Mouse (Mus musculus): ENCODE results near the gene Ifitm10.
A peak's percentile ranks its signal among the peaks of the same experiment; 100 is the strongest.

Gene Ifitm10

GRCm38 (mm10) chr7:142391108-142391507 is 17.6 kb upstream of the Ifitm10 start:
- DNase-seq (ENCODE audit: low read depth, low spot score): no peak

GRCm38 (mm10) chr7:142389961-142390650 is 16.6 kb upstream of the Ifitm10 start:
- peak; percentile 35 for DNase-seq (ENCODE audit: low read depth, low spot score)

- DNase-seq (ENCODE audit: low read depth, low spot score): no peak
Measured at GRCm38 (mm10) chr7:142388740-142389139, 15.2 kb upstream of the Ifitm10 start.

- no peak for DNase-seq (ENCODE audit: low read depth, low spot score)
Measured at GRCm38 (mm10) chr7:142388198-142388597, 14.6 kb upstream of the Ifitm10 start.

- peak; percentile 99 for DNase-seq (ENCODE audit: low read depth, low spot score)
Measured at GRCm38 (mm10) chr7:142387419-142388148, 14.0 kb upstream of the Ifitm10 start, which contains the start of gene Ctsd. Gene Ctsd (minus strand): TSS chr7:142388038.

- no peak for DNase-seq (ENCODE audit: low read depth, low spot score)
Measured at GRCm38 (mm10) chr7:142386621-142387201, 13.2 kb upstream of the Ifitm10 start.

- DNase-seq (ENCODE audit: low read depth, low spot score): no peak
Measured at GRCm38 (mm10) chr7:142385742-142386403, 12.3 kb upstream of the Ifitm10 start.

GRCm38 (mm10) chr7:142384306-142384705 is 10.8 kb upstream of the Ifitm10 start:
- no peak for DNase-seq (ENCODE audit: low read depth, low spot score)

- DNase-seq (ENCODE audit: low read depth, low spot score): no peak
Measured at GRCm38 (mm10) chr7:142382567-142382966, 9.0 kb upstream of the Ifitm10 start, which contains the start of gene Gm49369. Gene Gm49369 (minus strand): TSS chr7:142382667.

- no peak for DNase-seq (ENCODE audit: low read depth, low spot score)
Measured at GRCm38 (mm10) chr7:142381175-142381574, 7.6 kb upstream of the Ifitm10 start.

GRCm38 (mm10) chr7:142379186-142379585 is 5.6 kb upstream of the Ifitm10 start:
- DNase-seq (ENCODE audit: low read depth, low spot score): no peak

- no peak for DNase-seq (ENCODE audit: low read depth, low spot score)
Measured at GRCm38 (mm10) chr7:142377233-142377925, 3.8 kb upstream of the Ifitm10 start.

GRCm38 (mm10) chr7:142376096-142376495 is 2.5 kb upstream of the Ifitm10 start:
- DNase-seq (ENCODE audit: low read depth, low spot score): no peak

- peak; percentile 86 for DNase-seq (ENCODE audit: low read depth, low spot score)
Measured at GRCm38 (mm10) chr7:142375261-142375724, 1.7 kb upstream of the Ifitm10 start.

- DNase-seq (ENCODE audit: low read depth, low spot score): peak; percentile 27
Measured at GRCm38 (mm10) chr7:142374413-142375015, 961 bp upstream of the Ifitm10 start.

GRCm38 (mm10) chr7:142373039-142373438 is 514 bp downstream of the Ifitm10 start:
- no peak for DNase-seq (ENCODE audit: low read depth, low spot score)

GRCm38 (mm10) chr7:142371768-142372661 is 1.5 kb downstream of the Ifitm10 start:
- DNase-seq (ENCODE audit: low read depth, low spot score): peak; percentile 69

GRCm38 (mm10) chr7:142371398-142371767 is 2.2 kb downstream of the Ifitm10 start:
- DNase-seq (ENCODE audit: low read depth, low spot score): peak; percentile 93

- DNase-seq (ENCODE audit: low read depth, low spot score): peak; percentile 24
Measured at GRCm38 (mm10) chr7:142370937-142371336, 2.6 kb downstream of the Ifitm10 start.

- DNase-seq (ENCODE audit: low read depth, low spot score): peak; percentile 76
Measured at GRCm38 (mm10) chr7:142369820-142370219, 3.7 kb downstream of the Ifitm10 start.

Measured in brain, adult 2 months (tissue).